Mouse (Mus musculus) forebrain, embryonic 13.5 days (tissue): ENCODE data around the gene Plaur. TPM values are rescaled to one million over a fixed set of nuclear protein-coding genes. Genes with fewer than 3 reads are reported as not detected.

Experiments
- ATAC-seq: fragments of 200-750 bp; cut with Nextera tagmentation; 2 replicates; pipeline ENCODE4 v1.8.0; 2017
- H3K27ac ChIP-seq: fragments of 300-500 bp; sonication (generic); 2 replicates; pipeline ENCODE4 v1.5.1; 2015; ENCODE audit warnings: inconsistent platforms, mild to moderate bottlenecking, moderate library complexity
- H3K27me3 ChIP-seq: fragments of 300-500 bp; sonication (generic); 2 replicates; pipeline ENCODE4 v1.6.1; 2015; ENCODE audit warnings: mild to moderate bottlenecking, inconsistent platforms
- H3K36me3 ChIP-seq: fragments of 300-500 bp; sonication (generic); 2 replicates; pipeline ENCODE4 v1.6.1; 2015; ENCODE audit warnings: mild to moderate bottlenecking, inconsistent platforms; ENCODE audit not compliant: poor library complexity, severe bottlenecking
- H3K4me1 ChIP-seq: fragments of 300-500 bp; sonication (generic); 2 replicates; pipeline ENCODE4 v1.6.1; 2015; ENCODE audit warnings: inconsistent platforms
- H3K4me2 ChIP-seq: fragments of 300-500 bp; sonication (generic); 2 replicates; pipeline ENCODE4 v1.6.1; 2015; ENCODE audit warnings: inconsistent platforms, mild to moderate bottlenecking, moderate library complexity
- H3K4me3 ChIP-seq: fragments of 300-500 bp; sonication (generic); 2 replicates; pipeline ENCODE4 v1.5.1; 2015; ENCODE audit warnings: mild to moderate bottlenecking, inconsistent platforms
- H3K9ac ChIP-seq: fragments of 300-500 bp; sonication (generic); 2 replicates; pipeline ENCODE4 v1.6.1; 2015; ENCODE audit warnings: mild to moderate bottlenecking, inconsistent platforms
- H3K9me3 ChIP-seq: fragments of 300-500 bp; sonication (generic); replicated peaks from 2 replicates; pipeline ENCODE4 v1.6.1; 2016; ENCODE audit warnings: inconsistent platforms
- WGBS: fragments of 180-500 bp; shearing (Covaris S2); methylation state at CpG from one replicate; pipeline ENCODE4 v1.1.7; 2015; 5-methylcytosine and 5-hydroxymethylcytosine counted together
- polyA plus RNA-seq: library from polyadenylated mRNA; unstranded; fragments of >200 nt; fragmentation: Nextera tagmentation; extraction: Ambion mirVana; gene quantifications from 2 replicates; pipeline ENCODE4 v1.2.1, GENCODE M21; 2015

Gene Plaur
- polyA plus RNA-seq, 1 experiment from 2014 or later: 1.3 TPM

- Histone ChIP-seq H3K4me3 (no peak overlapping the region), H3K36me3 (no peaks in the 10 kb centered on the region), H3K27ac (no peak overlapping the region), H3K27me3 (no peaks in the 10 kb centered on the region; the same call in 1 of the 2 replicates), H3K4me1 (no peaks in the 10 kb centered on the region), H3K9me3 (no peaks in the 10 kb centered on the region), H3K9ac (no peak overlapping the region), H3K4me2 (no peak overlapping the region)
- no peak for ATAC-seq
- WGBS: 68% methylated on average over 14 of the region's 14 CpGs
These were observed 13.3 kb upstream of the Plaur start for GRCm38 (mm10) chr7:24448782-24449517.

GRCm38 (mm10) chr7:24450585-24451017 is 11.7 kb upstream of the Plaur start:
- 68% methylated on average over 8 of the region's 9 CpGs for WGBS
- H3K9me3 ChIP-seq: no peaks in the 10 kb centered on the region
- no peak overlapping the region for H3K4me2 ChIP-seq
- H3K4me3 ChIP-seq: no peak overlapping the region
- H3K27me3 ChIP-seq: no peaks in the 10 kb centered on the region; the same call in 1 of the 2 replicates
- ATAC-seq: no peak
- no peaks in the 10 kb centered on the region for H3K4me1 ChIP-seq
- H3K9ac ChIP-seq: no peak overlapping the region
- no peaks in the 10 kb centered on the region for H3K36me3 ChIP-seq
- H3K27ac ChIP-seq: no peak overlapping the region

- no peaks in the 10 kb centered on the region for H3K9me3 ChIP-seq
- H3K9ac ChIP-seq: no peak within 1 kb of the TSS
- ATAC-seq: no peak
- no peak within 1 kb of the TSS for H3K4me2 ChIP-seq
- no peak within 1 kb of the TSS for H3K4me3 ChIP-seq
- 92% methylated on average over 9 of the region's 9 CpGs for WGBS
- no peaks in the 10 kb centered on the region; the same call in 1 of the 2 replicates for H3K27me3 ChIP-seq
- H3K36me3 ChIP-seq: no peaks in the 10 kb centered on the region
- no peak within 1 kb of the TSS for H3K27ac ChIP-seq
- no peaks in the 10 kb centered on the region for H3K4me1 ChIP-seq
These were observed 10.4 kb upstream of the Plaur start, which contains the start of gene Irgc1 for GRCm38 (mm10) chr7:24451855-24452311. Gene Irgc1 (minus strand): TSS chr7:24452297.

GRCm38 (mm10) chr7:24454199-24454598 is 8.1 kb upstream of the Plaur start:
- Histone ChIP-seq H3K4me2 (no peak overlapping the region), H3K9ac (no peak overlapping the region), H3K36me3 (no peaks in the 10 kb centered on the region), H3K4me1 (no peaks in the 10 kb centered on the region), H3K9me3 (no peaks in the 10 kb centered on the region), H3K27me3 (no peaks in the 10 kb centered on the region; the same call in 1 of the 2 replicates), H3K4me3 (no peak overlapping the region), H3K27ac (no peak overlapping the region)
- 84% methylated on average over 2 of the region's 2 CpGs for WGBS
- no peak for ATAC-seq

GRCm38 (mm10) chr7:24455726-24456125 is 6.6 kb upstream of the Plaur start:
- WGBS: 86% methylated on average over 5 of the region's 5 CpGs
- Histone ChIP-seq H3K27ac (no peak overlapping the region), H3K27me3 (peaks cover under 1% of the 10 kb centered on the region; the same call in 1 of the 2 replicates), H3K4me1 (no peaks in the 10 kb centered on the region), H3K9ac (no peak overlapping the region), H3K4me2 (no peak overlapping the region), H3K36me3 (no peaks in the 10 kb centered on the region), H3K4me3 (no peak overlapping the region), H3K9me3 (no peaks in the 10 kb centered on the region)
- no peak for ATAC-seq

GRCm38 (mm10) chr7:24457726-24458370 is 4.4 kb upstream of the Plaur start:
- Histone ChIP-seq H3K4me1 (peaks cover 5% of the 10 kb centered on the region), H3K27me3 (peaks cover 11% of the 10 kb centered on the region; the same call in 1 of the 2 replicates), H3K9ac (no peak overlapping the region), H3K9me3 (no peaks in the 10 kb centered on the region), H3K36me3 (no peaks in the 10 kb centered on the region), H3K4me2 (no peak overlapping the region), H3K4me3 (no peak overlapping the region), H3K27ac (no peak overlapping the region)
- 79% methylated on average over 10 of the region's 10 CpGs for WGBS
- no peak for ATAC-seq

- no peak overlapping the region for H3K4me3 ChIP-seq
- no peak overlapping the region for H3K9ac ChIP-seq
- no peaks in the 10 kb centered on the region for H3K9me3 ChIP-seq
- H3K27me3 ChIP-seq: peaks cover 16% of the 10 kb centered on the region; the same call in 1 of the 2 replicates
- H3K4me1 ChIP-seq: peaks cover 9% of the 10 kb centered on the region
- H3K36me3 ChIP-seq: no peaks in the 10 kb centered on the region
- ATAC-seq: no peak
- no peak overlapping the region for H3K27ac ChIP-seq
- H3K4me2 ChIP-seq: no peak overlapping the region
- WGBS: 80% methylated on average over 5 of the region's 5 CpGs
These were observed 2.8 kb upstream of the Plaur start for GRCm38 (mm10) chr7:24459440-24459839.

GRCm38 (mm10) chr7:24459843-24460242 is 2.4 kb upstream of the Plaur start:
- Histone ChIP-seq H3K4me2 (no peak overlapping the region), H3K36me3 (no peaks in the 10 kb centered on the region), H3K4me3 (no peak overlapping the region), H3K27ac (no peak overlapping the region), H3K27me3 (peaks cover 16% of the 10 kb centered on the region; the same call in 1 of the 2 replicates), H3K4me1 (peaks cover 9% of the 10 kb centered on the region), H3K9ac (no peak overlapping the region), H3K9me3 (no peaks in the 10 kb centered on the region)
- 72% methylated on average over 3 of the region's 3 CpGs for WGBS
- no peak for ATAC-seq

GRCm38 (mm10) chr7:24461376-24462051 is 770 bp upstream of the Plaur start:
- 75% methylated on average over 14 of the region's 14 CpGs for WGBS
- Histone ChIP-seq H3K27ac (no peak overlapping the region), H3K4me3 (no peak overlapping the region), H3K9ac (no peak overlapping the region), H3K36me3 (no peaks in the 10 kb centered on the region), H3K9me3 (no peaks in the 10 kb centered on the region), H3K4me1 (peaks cover 9% of the 10 kb centered on the region), H3K4me2 (no peak overlapping the region), H3K27me3 (peaks cover 16% of the 10 kb centered on the region; the same call in 1 of the 2 replicates)
- ATAC-seq: no peak

- H3K27ac ChIP-seq: no peak overlapping the region
- H3K4me2 ChIP-seq: no peak overlapping the region
- H3K9me3 ChIP-seq: peaks cover 4% of the 10 kb centered on the region
- WGBS: 95% methylated on average over 6 of the region's 6 CpGs
- H3K4me3 ChIP-seq: no peak overlapping the region
- ATAC-seq: no peak
- H3K27me3 ChIP-seq: peaks cover 11% of the 10 kb centered on the region; the same call in 1 of the 2 replicates
- no peak overlapping the region for H3K9ac ChIP-seq
- peaks cover 9% of the 10 kb centered on the region for H3K4me1 ChIP-seq
- no peaks in the 10 kb centered on the region for H3K36me3 ChIP-seq
These were observed 4.6 kb downstream of the Plaur start for GRCm38 (mm10) chr7:24466835-24467234.

GRCm38 (mm10) chr7:24467886-24468285 is 5.6 kb downstream of the Plaur start:
- Histone ChIP-seq H3K4me3 (no peak overlapping the region), H3K36me3 (no peaks in the 10 kb centered on the region), H3K27me3 (peaks cover 6% of the 10 kb centered on the region; the same call in 1 of the 2 replicates), H3K27ac (no peak overlapping the region), H3K4me1 (peaks cover 4% of the 10 kb centered on the region; the same call in 1 of the 2 replicates), H3K9ac (no peak overlapping the region), H3K9me3 (peaks cover 4% of the 10 kb centered on the region), H3K4me2 (no peak overlapping the region)
- ATAC-seq: no peak
- WGBS: 83% methylated on average over 5 of the region's 5 CpGs

GRCm38 (mm10) chr7:24469126-24469525 is 6.8 kb downstream of the Plaur start:
- no peaks in the 10 kb centered on the region for H3K4me1 ChIP-seq
- no peaks in the 10 kb centered on the region for H3K36me3 ChIP-seq
- H3K4me3 ChIP-seq: no peak overlapping the region
- no peak overlapping the region for H3K27ac ChIP-seq
- WGBS: 82% methylated on average over 3 of the region's 3 CpGs
- no peak for ATAC-seq
- no peak overlapping the region for H3K4me2 ChIP-seq
- 0 out of 2 replicates have a peak, but pooled peaks cover 1% of the 10 kb centered on the region for H3K27me3 ChIP-seq
- H3K9me3 ChIP-seq: peaks cover 4% of the 10 kb centered on the region
- no peak overlapping the region for H3K9ac ChIP-seq
